Mouse (Mus musculus) adrenal gland (tissue): ENCODE results near the gene Acad12.
"Not testable (repeated sequence)": the region's sequence is repeated elsewhere in the genome, so short reads cannot be mapped to it uniquely, and the experiment has no call there.

Experiments used
- intact Hi-C: fragments of 180-260 bp; cut with DNase I; formaldehyde crosslinking; loops from one replicate; pipeline ENCODE4 v1.15.1; 2025
- long read RNA-seq, 2 experiments: library from polyadenylated mRNA; unstranded; transcript quantifications; one replicate each; pipeline ENCODE4 v2.0.0; 2020; ENCODE audit warnings: borderline replicate concordance in 1 of 2; ENCODE audit not compliant: insufficient replicate concordance in 1 of 2

Acad12 gene
- long read RNA-seq, experiment 1, transcript Acad12-201 (11 exons, 3,881 nt) = major isoform, 7 of 13 reads
- long read RNA-seq, experiment 1, partial matches to known transcripts = 3 of 13 reads
- long read RNA-seq, experiment 1, other reads (novel, unspliced or antisense) = 3 of 13 reads
- long read RNA-seq, experiment 2, transcript Acad12-201 (11 exons, 3,881 nt) = major isoform, 5 of 7 reads
- long read RNA-seq, experiment 2, partial matches to known transcripts = 2 of 7 reads
- long read RNA-seq, experiment 2, other reads (novel, unspliced or antisense) = 0 of 7 reads

DNA sequence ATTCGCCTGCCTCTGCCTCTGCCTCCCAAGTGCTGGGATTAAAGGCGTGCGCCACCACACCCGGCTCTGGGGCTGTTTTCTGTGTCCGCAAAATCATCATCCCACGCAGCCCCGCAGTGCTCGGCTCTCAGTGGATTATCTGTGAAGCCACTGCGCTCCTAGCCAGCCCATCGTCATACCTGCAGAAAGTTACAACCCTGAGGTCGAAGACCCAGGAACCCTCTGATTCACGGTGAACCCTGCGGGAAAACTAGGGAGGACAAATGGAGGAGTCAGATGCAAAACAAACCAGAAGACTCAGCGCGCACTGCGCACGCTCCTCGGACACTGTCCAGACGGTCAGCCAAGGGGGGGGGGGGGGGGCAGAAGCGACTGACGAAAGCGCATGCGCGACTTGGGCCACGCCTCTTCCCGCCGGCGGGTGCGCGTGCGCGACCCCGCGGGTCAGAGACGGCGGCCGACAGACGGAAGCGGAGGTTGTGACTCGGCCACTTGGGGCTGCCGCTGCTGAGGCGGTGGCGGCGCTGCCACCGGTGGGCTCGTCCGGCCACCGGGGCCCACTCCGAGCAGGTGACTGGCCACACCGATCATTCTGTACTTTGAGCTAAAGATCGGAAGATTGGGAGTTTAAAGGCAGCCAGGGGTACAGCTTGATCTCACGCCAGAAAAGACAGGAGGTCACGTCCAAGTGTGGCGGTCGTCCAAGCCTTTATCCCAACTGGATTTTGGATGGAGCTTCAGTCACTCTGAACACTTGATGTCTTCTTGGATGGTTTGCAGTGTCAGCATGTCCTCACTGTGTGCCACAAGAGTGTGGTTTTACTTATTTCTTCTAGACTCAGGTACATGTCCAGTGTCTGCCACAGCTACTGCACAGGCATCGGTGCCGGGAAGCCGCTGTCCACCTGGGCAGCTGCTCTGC lies at the start of gene Acad12:
Gene Acad12, minus strand, starts transcription at position 347 of the 922 bp plus-strand sequence.
- intact Hi-C loops = no loop called here

DNA sequence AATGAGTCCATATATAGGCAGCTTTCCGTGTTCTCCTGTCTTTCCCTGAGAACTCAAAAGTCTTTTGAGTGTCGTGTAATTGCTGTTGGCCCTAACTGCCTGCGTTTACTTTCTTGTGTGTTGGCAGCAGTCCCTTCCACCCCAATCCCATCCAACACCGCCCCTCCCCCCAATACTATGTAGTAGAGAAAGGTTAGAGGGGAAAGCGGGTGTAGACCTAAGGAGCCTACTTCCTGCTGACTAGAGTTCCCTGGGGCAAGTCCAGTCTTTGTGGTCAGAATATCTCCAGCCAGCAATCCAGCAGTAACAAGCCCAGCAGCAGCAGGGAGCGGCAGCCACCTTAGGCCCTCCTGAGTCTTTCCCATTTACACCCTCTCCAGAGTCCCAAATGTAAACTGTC lies 49.7 kb upstream of the Acad12 start:
- intact Hi-C loops = loop anchor here (10.0 kb wide), 1 partner anchor 116 kb away; no protein-coding TSS in a partner anchor

DNA sequence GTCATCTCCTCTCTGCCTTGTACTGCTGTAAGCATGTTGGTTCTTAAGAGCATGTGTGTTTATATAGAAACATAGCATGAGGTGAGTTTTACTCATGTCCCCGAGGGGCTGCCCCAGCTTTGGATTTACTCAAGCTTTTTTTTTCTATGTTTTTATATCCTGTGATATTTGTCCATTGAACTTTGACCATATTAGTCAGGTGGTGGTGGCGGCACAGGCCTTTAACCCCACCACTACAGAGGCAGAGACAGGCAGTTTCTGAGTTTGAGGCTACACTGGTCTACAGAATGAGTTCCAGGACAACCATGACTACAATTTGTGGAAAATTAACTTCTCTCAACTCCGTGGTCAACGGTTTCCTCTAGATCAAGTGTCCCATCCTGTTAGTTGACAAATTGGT lies 48.3 kb upstream of the Acad12 start:
- intact Hi-C loops = loop anchor here (10.0 kb wide), 1 partner anchor 118 kb away; no protein-coding TSS in a partner anchor

DNA sequence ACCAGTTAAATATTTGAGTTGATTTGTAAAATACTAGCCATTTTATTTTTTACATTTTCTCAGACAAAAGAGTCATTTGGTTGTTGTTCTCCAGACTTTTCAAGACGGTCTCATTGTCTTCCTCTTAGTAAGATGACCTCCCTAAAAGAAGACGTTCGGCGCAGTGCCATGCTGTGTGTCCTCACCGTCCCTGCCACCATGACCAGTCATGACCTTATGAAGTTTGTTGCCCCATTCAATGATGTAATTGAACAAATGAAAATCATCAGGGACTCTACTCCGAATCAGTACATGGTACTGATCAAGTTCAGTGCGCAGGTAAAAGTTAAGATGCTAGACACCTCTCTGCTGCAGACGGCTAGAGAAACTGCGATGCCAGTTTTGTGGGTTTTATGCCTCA lies 46.2 kb upstream of the Acad12 start:
- intact Hi-C loops = loop anchor here (10.0 kb wide), 1 partner anchor 120 kb away; no protein-coding TSS in a partner anchor

DNA sequence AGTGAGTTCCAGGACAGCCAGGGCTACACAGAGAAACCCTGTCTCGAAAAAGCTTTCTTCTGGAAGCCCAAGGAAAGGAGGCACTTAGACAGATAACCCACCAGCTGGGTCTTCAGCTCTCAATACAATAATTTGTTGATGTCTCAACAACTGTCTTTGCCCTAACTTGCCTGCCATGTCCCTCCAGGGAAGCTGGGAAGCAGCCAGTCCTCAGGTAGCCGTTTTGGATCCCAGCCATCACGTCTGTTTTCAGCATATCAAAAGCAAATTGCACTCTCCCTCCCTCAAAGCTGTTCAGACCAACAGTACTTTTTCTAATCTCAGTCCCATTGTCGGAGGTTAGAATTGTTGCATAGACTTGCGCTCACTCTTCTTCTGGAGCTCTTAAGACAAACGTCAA lies 45.3 kb upstream of the Acad12 start:
- intact Hi-C loops = loop anchor here (10.0 kb wide), 1 partner anchor 121 kb away; no protein-coding TSS in a partner anchor

DNA sequence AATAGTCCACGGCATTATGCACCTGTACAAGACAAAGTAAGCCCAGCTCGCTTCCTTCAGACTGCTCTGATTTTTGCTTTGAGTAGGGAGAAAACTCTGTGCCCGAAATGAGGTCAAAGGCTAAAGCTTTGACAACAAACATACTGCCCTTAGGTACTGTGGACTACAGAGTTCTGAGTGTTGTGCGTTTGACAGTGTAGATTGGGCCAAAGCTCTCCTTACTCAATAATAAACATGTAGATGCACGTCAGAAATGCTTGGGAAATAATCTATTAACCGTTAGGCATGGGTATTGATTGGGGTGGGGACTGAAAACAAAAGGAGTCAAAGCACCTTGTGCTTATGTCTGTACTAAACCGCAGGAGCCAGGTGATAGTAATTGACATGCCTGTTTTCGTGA lies 44.7 kb upstream of the Acad12 start:
- intact Hi-C loops = loop anchor here (10.0 kb wide), 1 partner anchor 121 kb away; no protein-coding TSS in a partner anchor

DNA sequence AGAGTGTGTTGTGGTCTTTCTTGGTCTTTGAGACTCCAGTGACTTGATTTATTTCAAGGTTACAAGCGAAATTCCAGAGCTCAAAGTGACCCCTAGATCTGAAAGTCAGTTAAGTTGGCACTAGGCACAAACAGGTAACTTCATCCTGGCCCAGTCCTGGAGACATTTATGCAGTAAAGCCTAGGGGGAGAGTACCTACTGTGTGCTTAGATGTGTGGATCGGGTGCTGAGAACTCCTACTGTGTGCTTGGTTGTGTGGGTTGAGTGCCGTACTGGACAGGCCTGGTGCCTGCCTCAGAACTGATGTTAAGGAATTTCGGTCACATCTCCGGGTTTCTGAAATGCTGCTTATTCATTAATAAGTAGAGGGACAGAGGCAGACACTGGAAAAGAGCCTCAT lies 42.8 kb upstream of the Acad12 start:
- intact Hi-C loops = loop anchor here (10.0 kb wide), 1 partner anchor 123 kb away; no protein-coding TSS in a partner anchor

DNA sequence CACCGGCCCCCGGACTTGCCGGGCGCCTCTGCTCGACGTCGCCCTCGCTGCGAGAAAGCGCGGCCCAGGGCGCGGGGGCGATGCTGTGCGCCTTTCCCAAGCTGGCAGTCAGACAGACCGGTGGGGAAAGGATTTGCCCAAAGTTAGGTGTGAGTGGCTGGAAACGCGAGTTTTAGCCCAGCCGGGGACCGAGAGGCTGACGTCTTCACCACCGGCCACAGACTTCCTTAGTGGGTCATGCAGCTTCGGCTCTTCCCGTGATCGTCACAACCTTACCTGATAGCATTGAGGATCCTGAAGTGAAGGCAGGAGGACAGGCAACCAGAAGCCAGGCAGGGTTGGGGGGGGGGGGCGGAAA lies 42.1 kb upstream of the Acad12 start:
- intact Hi-C loops = loop anchor here (10.0 kb wide), 1 partner anchor 124 kb away; no protein-coding TSS in a partner anchor

DNA sequence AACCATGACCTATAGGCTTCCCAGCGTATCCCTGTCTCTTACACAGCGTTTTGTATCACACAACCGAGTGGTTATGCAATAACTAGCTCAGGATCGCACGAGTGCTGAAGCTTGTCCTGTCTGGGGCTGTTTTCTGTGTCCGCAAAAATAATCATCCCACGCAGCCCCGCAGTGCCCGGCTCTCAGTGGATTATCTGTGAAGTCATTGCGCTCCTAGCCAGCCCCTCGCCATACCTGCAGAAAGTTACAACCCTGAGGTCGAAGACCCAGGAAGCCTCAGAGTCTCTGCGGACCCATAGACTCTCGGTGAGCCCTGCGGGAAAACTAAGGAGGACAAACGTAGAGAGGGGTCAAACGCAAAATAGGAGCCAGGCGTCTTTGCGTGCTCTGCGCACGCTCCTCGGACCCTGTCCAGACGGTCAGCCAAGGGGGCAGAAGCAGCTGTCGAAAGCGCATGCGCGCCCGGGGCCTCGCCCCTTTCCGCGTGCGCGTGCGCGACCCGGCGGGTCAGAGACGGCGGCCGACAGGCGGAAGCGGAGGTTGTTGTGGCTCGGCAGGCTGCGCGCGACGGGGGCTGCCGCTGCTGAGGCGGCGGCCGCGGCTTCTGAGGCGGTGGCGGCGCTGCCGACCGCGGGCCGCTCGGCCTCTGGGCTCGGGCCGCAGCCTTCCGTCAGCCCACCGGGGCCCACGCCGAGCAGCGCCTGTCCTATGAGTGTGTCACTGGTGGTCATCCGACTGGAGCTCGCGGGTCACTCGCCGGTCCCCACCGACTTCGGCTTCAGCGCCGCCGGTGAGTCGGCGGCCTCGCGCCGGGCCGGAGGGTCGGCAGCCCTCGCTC lies 41.5 kb upstream of the Acad12 start, which contains the start of the genes Acad10 and Brap:
Gene Acad10, minus strand, starts transcription at position 456 of the 838 bp plus-strand sequence.
Gene Brap, plus strand, starts transcription at position 505 of the 838 bp plus-strand sequence.
- intact Hi-C loops = loop anchor here (10.0 kb wide), 1 partner anchor 125 kb away; no protein-coding TSS in a partner anchor

DNA sequence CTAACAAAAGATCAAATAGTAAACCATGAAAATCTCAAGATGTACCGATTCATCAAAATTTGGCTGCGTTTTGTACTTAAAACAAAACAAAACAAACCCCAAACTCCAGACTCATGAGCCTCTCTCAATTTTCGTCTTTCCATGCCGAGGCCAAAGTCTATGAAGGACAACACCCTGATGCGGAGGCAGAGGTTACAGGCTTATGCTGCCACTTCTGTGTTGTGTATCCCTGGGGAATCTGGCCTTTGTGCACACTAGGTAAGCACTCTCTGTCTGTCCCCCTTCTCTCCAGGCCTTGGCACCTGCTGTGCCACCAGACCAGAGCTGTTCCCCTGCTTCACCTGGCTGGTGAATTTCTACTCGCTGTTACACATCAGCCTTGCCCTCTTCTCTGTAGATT lies 38.9 kb upstream of the Acad12 start:
- intact Hi-C loops = not testable (repeated sequence)

DNA sequence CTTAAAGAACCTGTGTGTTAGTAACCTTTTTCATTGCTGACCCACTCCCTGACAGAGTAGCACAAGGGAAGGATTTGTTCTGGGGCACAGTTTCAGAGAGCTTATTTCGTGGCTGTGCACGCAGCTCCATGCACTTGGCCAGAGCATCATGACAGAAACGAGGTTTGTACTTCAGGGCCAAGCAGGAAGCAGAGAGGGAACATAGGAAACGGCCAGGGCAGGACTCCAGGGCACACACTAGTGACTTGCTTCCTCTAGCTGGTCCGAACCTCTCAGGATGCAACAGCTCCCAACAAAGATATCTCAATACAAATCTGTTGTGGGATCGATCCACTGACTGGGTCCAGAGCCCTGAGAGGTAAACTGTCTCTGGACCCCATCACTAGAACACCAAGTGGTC lies 38.1 kb upstream of the Acad12 start:
- intact Hi-C loops = not testable (repeated sequence)

DNA sequence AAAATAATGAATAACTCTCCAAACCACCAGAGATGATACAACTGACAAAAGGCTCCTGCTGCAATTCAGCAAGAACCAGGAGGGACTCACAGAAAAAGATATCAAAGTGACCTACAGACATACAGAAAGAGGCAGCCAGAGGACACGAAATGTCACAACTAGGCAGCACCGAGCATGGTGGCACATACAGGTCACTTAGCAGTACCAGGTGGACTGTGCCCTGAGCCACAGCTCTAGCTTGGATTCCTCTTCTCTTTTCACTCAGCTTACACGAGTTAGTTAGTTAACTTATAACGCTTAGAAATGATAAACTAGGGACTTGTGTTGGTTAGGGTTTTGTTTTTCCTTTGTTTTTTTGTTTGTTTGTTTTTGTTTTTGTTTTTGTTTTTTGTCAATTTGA lies 35.8 kb upstream of the Acad12 start:
- intact Hi-C loops = no loop called here

DNA sequence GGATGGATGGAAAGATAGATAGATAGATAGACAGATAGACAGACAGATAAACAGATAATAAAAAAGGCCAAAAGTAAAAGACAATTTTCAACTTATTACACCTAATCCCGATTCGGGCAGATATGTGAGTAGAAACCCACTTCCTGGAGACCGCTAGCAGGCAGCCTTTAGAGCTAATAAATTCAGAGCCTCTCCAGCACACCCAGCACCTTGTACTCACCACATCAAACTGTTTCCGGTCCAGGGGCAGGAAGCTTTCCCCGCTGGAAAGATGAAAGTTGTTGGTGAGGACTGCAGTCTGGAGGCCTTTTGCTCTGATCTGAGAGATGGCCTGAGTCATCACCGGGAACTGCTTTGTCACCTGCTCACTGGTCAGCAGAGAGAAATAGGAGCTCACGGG lies 30.4 kb upstream of the Acad12 start:
- intact Hi-C loops = no loop called here

DNA sequence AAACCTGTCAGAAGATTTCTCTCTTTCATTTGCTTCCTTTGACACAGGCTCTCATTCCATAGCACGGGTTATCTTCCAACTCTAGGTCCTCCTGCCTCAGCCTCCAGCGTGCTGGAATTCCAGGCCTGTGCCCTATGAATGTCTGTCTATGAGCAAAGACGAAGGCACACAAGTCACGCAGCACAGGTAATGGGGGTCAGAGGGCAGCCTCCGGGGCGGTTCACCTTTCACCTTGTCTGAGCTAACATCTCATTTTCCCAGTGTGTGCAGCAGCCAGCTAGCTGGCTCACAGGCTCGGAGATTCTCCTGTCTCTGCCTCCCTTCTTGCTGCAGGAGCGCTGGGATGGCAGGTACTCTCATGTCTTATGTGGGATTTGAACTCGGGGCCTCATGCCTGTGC lies 20.9 kb upstream of the Acad12 start:
- intact Hi-C loops = no loop called here

DNA sequence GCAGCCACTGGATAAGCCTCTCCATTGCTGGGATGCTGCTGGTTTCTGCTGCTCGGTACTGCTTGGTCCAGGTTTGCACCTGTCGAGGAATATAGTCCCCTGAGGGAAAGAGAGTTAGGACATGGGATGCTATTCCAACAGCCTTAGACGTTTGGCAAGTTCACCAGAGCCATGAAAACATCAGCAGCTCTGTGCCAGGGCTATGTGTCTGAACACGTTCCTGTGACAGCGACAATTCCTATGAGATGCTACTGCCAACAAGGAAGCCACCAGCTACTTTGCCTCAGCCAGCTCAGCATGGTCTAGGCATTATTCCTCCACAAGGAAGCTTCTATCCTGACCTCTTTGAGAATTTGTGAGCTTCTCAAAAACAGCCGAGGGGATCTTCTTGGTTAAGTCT lies 18.6 kb upstream of the Acad12 start:
- intact Hi-C loops = no loop called here

DNA sequence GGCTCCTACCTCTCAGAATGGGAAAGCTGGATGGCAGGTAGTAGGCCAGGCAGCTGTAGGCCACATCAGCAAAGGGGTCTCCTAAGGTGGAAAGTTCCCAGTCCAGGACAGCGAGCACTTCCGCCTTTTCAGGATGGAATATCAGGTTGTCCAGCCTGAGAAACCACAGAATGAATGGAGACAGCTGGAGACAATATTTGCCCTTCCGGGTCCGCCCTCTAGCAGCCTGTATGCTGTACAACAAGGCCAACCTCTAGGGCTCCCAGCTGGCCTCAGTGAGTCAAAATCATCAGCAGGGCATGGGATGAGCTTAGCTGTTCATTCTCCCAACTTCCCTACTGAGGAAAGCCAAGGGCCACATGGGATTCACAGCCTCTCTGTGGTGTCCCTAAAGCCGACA lies 15.9 kb upstream of the Acad12 start:
- intact Hi-C loops = no loop called here

DNA sequence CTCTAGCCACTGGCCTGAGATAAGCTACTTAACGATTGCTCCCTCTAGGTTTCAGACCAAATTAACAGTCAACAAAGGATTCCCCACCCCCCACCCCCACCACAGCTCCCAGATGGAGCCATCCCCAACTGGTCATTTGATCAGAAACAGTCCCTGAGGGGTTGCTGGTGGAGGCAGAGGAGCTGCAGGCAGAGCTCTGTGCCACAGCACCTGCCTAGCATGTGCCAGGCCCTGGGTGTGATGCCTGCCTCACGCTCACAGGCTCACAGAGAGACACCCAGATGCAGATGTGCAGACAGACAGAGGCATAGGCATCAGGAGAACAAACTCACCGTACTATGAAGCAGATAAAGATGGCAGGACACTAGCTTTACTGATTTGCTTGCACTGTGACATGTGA lies 14.1 kb upstream of the Acad12 start:
- intact Hi-C loops = no loop called here

DNA sequence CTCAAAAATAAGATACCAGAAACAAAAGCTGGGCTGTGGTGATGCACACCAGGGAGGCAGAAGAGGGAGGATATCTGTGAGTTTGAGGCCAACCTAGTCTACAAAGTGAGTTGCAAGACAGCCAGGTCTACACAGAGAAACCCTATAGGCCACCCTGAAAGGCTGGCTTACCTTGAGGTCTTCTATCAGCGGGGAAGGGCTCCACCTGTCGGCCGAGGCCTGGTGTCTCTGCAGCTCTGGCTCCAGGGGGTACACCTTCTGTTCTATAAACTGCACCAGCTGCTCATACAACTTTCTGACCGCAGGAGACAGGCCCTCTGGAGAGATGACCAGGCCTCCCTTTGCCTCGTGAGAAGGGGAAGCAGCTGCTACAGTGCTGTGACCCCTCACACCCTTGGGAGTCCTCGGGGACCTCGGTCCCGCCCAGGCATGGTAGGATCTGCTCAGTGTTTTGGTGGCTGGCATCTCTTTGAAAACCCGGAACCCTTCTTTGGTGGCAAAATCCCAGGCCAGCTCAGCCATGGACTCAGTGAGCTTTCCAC lies 12.4 kb upstream of the Acad12 start:
- intact Hi-C loops = not testable (repeated sequence)

DNA sequence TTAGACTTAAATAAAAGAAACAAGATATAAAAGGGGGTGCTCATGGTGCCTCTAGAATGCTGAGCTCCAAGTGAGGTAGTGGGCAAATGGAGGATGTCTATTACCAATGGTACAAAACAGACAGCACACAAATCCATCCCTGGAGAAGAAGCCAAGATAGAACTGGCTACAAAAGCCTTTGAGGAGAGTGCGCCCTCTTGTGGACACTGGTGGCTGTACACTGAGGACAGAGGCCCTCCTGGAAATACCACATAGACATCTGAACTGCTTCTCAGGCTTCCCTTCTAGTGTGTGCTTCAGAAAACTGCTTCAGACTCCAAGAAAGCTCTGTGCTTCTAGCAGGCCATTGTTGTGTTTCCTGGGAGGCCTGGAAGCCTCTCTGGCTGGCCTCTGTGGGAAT lies 9.1 kb upstream of the Acad12 start:
- intact Hi-C loops = no loop called here

DNA sequence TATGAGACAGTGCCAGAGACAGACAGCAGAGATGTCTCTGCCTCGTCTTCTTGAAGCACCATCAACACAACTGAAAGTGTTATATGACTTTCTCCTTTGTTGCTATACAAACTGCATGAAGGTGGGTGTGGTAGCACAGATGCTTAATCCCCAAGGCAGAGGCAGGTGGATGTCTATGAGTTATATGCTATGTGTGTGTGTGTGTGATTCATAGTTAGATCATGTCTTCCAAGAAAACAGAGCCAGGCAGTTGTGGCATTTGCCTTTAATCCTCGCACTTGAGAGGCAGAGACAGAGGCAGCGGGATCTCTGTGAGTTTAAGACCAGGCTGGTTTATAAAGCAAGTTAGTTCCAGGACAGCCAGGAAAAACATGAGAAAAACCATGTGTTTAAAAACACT lies 4.5 kb upstream of the Acad12 start:
- intact Hi-C loops = no loop called here

DNA sequence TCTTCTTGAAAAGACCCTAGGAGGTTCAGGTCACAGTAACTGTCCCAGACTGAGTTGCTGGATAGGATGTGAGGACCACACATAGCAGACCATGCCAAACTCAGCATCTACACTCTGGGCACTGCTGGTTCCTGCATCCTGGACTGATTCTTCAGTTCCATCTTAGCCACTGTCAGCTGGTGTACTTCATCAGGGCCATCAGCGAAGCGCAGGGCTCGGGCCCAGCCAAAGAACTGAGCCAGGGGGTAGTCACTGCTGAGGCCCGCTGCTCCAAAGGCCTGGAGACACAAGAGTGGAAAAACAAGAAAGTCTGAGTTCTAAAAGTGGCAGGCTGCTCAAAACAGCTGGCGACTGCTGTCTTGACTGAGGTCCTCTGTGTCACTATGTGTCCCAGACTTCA lies 2.4 kb upstream of the Acad12 start:
- intact Hi-C loops = no loop called here
